Mouse (Mus musculus) liver, postnatal 0 days (tissue): Measurements from ENCODE around the gene Tmem18.

ENCODE experiments used
- CTCF ChIP-seq: sonication (generic); IDR thresholded peaks from 2 replicates; pipeline ENCODE4 v1.5.1; 2016; ENCODE audit warnings: antibody characterized with exemption, low read depth
- EP300 ChIP-seq: IDR thresholded peaks from 2 replicates; pipeline ENCODE4 v1.6.1; 2016; ENCODE audit warnings: antibody characterized with exemption, low read depth, mild to moderate bottlenecking

GRCm38 (mm10) chr12:30557349-30557748 is 26.9 kb upstream of the Tmem18 start:
- TF ChIP-seq EP300: no peak
- no peak for TF ChIP-seq CTCF
